Mouse (Mus musculus) midbrain, embryonic 11.5 days (tissue): Measurements from ENCODE around the gene Zfp526. TPM values are rescaled to one million over a fixed set of nuclear protein-coding genes. Genes with fewer than 3 reads are reported as not detected.
"Not testable (repeated sequence)": the region's sequence is repeated elsewhere in the genome, so short reads cannot be mapped to it uniquely, and the experiment has no call there.

Experiments
- ATAC-seq: fragments of 200-750 bp; cut with Nextera tagmentation; 2 replicates; pipeline ENCODE4 v1.8.0; 2017; ENCODE audit warnings: moderate TSS enrichment, moderate library complexity; ENCODE audit not compliant: low FRiP score
- DNase-seq: peaks from one replicate; pipeline ENCODE4 v3.0.0; 2015; ENCODE audit warnings: low spot score; ENCODE audit errors: missing footprints
- H3K27ac ChIP-seq: fragments of 300-500 bp; sonication (generic); 2 replicates; pipeline ENCODE4 v1.5.1; 2014; ENCODE audit warnings: low read depth, low read length
- H3K27me3 ChIP-seq: fragments of 300-500 bp; sonication (generic); 2 replicates; pipeline ENCODE4 v1.6.1; 2014; ENCODE audit warnings: mild to moderate bottlenecking, low read length, moderate library complexity, mixed read lengths; ENCODE audit not compliant: control insufficient read depth, insufficient read depth
- H3K36me3 ChIP-seq: fragments of 300-500 bp; sonication (generic); 2 replicates; pipeline ENCODE4 v1.6.1; 2014; ENCODE audit warnings: mild to moderate bottlenecking, low read length, moderate library complexity, mixed read lengths; ENCODE audit not compliant: control insufficient read depth, insufficient read depth
- H3K4me1 ChIP-seq: fragments of 300-500 bp; sonication (generic); 2 replicates; pipeline ENCODE4 v1.6.1; 2014; ENCODE audit warnings: low read length; ENCODE audit not compliant: control insufficient read depth, insufficient read depth
- H3K4me2 ChIP-seq: fragments of 300-500 bp; sonication (generic); 2 replicates; pipeline ENCODE4 v1.6.1; 2014; ENCODE audit warnings: mild to moderate bottlenecking, moderate library complexity
- H3K4me3 ChIP-seq: fragments of 300-500 bp; sonication (generic); 2 replicates; pipeline ENCODE4 v1.5.1; 2014; ENCODE audit warnings: low read depth, low read length
- H3K9ac ChIP-seq: fragments of 300-500 bp; sonication (generic); 2 replicates; pipeline ENCODE4 v1.6.1; 2014; ENCODE audit warnings: low read length
- H3K9me3 ChIP-seq: fragments of 300-500 bp; sonication (generic); 2 replicates; pipeline ENCODE4 v1.6.1; 2016; ENCODE audit warnings: low read length; ENCODE audit not compliant: control insufficient read depth
- WGBS: fragments of 180-500 bp; shearing (Covaris S2); extraction: QIAGEN DNeasy Blood & Tissue Kit; methylation state at CpG from one replicate; pipeline ENCODE4 v1.1.7; 2014; 5-methylcytosine and 5-hydroxymethylcytosine counted together
- polyA plus RNA-seq: library from polyadenylated mRNA; unstranded; fragments of >200 nt; fragmentation: Nextera tagmentation; extraction: Ambion mirVana; gene quantifications from 2 replicates; pipeline ENCODE4 v1.2.1, GENCODE M21; 2014

Zfp526 gene
- polyA plus RNA-seq, 1 experiment from 2014 or later: 3.2 TPM

- peak overlapping the region; percentile 88 for H3K27ac ChIP-seq
- H3K27me3 ChIP-seq: no peaks in the 10 kb centered on the region
- DNase-seq: peak; percentile 93
- peak overlapping the region; percentile 74 for H3K4me2 ChIP-seq
- no peaks in the 10 kb centered on the region for H3K36me3 ChIP-seq
- peaks cover 35% of the 10 kb centered on the region for H3K4me1 ChIP-seq
- H3K4me3 ChIP-seq: peak overlapping the region; percentile 92
- WGBS: 2% methylated on average over 22 of the region's 22 CpGs
- H3K9me3 ChIP-seq: no peaks in the 10 kb centered on the region
- ATAC-seq: peak; percentile 33; the same call in 1 of the 2 replicates
- H3K9ac ChIP-seq: peak overlapping the region; percentile 87
Measured at GRCm38 (mm10) chr7:25251071-25251791, 30.0 kb downstream of the Zfp526 start.

GRCm38 (mm10) chr7:25251822-25252221 is 30.6 kb downstream of the Zfp526 start:
- DNase-seq: peak; percentile 94

GRCm38 (mm10) chr7:25261896-25262295 is 40.7 kb downstream of the Zfp526 start:
- WGBS: 75% methylated on average over 1 of the region's 1 CpGs
- DNase-seq: no peak
- Histone ChIP-seq H3K4me3 (no peak overlapping the region), H3K9ac (no peak overlapping the region), H3K4me2 (no peak overlapping the region), H3K27ac (no peak overlapping the region), H3K27me3 (no peaks in the 10 kb centered on the region), H3K4me1 (peaks cover 5% of the 10 kb centered on the region), H3K36me3 (no peaks in the 10 kb centered on the region), H3K9me3 (no peaks in the 10 kb centered on the region)
- no peak for ATAC-seq

More at GRCm38 (mm10) chr7:25251822-25252221, 30.6 kb downstream of the Zfp526 start:
- Histone ChIP-seq H3K27me3 (no peaks in the 10 kb centered on the region), H3K4me3 (peak overlapping the region; percentile 92), H3K27ac (peak overlapping the region; percentile 88), H3K9ac (peak overlapping the region; percentile 87), H3K4me2 (peak overlapping the region; percentile 74), H3K9me3 (no peaks in the 10 kb centered on the region), H3K36me3 (no peaks in the 10 kb centered on the region), H3K4me1 (peaks cover 31% of the 10 kb centered on the region)
- 19% methylated on average over 8 of the region's 8 CpGs for WGBS
- no peak for ATAC-seq

GRCm38 (mm10) chr7:25263968-25264870 is 43.0 kb downstream of the Zfp526 start:
- no peak overlapping the region for H3K27ac ChIP-seq
- DNase-seq: no peak
- H3K9ac ChIP-seq: no peak overlapping the region
- peaks cover 12% of the 10 kb centered on the region for H3K4me1 ChIP-seq
- H3K27me3 ChIP-seq: no peaks in the 10 kb centered on the region
- no peak overlapping the region for H3K4me3 ChIP-seq
- WGBS: 24% methylated on average over 17 of the region's 17 CpGs
- H3K9me3 ChIP-seq: no peaks in the 10 kb centered on the region
- no peaks in the 10 kb centered on the region for H3K36me3 ChIP-seq
- no peak for ATAC-seq
- H3K4me2 ChIP-seq: no peak overlapping the region

- 87% methylated on average over 5 of the region's 5 CpGs for WGBS
- not testable (repeated sequence) for H3K9ac ChIP-seq, H3K9me3 ChIP-seq, H3K27ac ChIP-seq, H3K36me3 ChIP-seq, DNase-seq, H3K27me3 ChIP-seq, H3K4me3 ChIP-seq, ATAC-seq, H3K4me2 ChIP-seq
- peaks cover 17% of the 10 kb centered on the region for H3K4me1 ChIP-seq
Measured at GRCm38 (mm10) chr7:25265743-25266142, 44.5 kb downstream of the Zfp526 start.

- H3K36me3 ChIP-seq: no peaks in the 10 kb centered on the region
- DNase-seq (no peak), ATAC-seq (no peak)
- no peaks in the 10 kb centered on the region for H3K27me3 ChIP-seq
- no peaks in the 10 kb centered on the region for H3K9me3 ChIP-seq
- peaks cover 17% of the 10 kb centered on the region for H3K4me1 ChIP-seq
- WGBS: 88% methylated on average over 8 of the region's 8 CpGs
- no peak overlapping the region for H3K4me3 ChIP-seq
- peak overlapping the region; percentile 76; the same call in 1 of the 2 replicates for H3K9ac ChIP-seq
- H3K27ac ChIP-seq: no peak overlapping the region
- H3K4me2 ChIP-seq: peak overlapping the region; percentile 48
Measured at GRCm38 (mm10) chr7:25266180-25266962, 45.1 kb downstream of the Zfp526 start.

GRCm38 (mm10) chr7:25267301-25267750 is 46.1 kb downstream of the Zfp526 start, which contains the start of gene Cic:
Gene Cic (plus strand): TSS chr7:25267704.
- no peaks in the 10 kb centered on the region for H3K9me3 ChIP-seq
- H3K27me3 ChIP-seq: no peaks in the 10 kb centered on the region
- ATAC-seq (peak; percentile 89), DNase-seq (no peak)
- 0% methylated on average over 29 of the region's 29 CpGs for WGBS
- peak within 1 kb of the TSS; percentile 81 for H3K27ac ChIP-seq
- peak within 1 kb of the TSS; percentile 55 for H3K4me3 ChIP-seq
- H3K36me3 ChIP-seq: peaks cover 2% of the 10 kb centered on the region; the same call in 1 of the 2 replicates
- peaks cover 17% of the 10 kb centered on the region for H3K4me1 ChIP-seq
- H3K4me2 ChIP-seq: peak within 1 kb of the TSS; percentile 79
- H3K9ac ChIP-seq: peak within 1 kb of the TSS; percentile 76

- peak overlapping the region; percentile 76 for H3K9ac ChIP-seq
- under 1% methylated on average over 33 of the region's 33 CpGs for WGBS
- peak overlapping the region; percentile 79 for H3K4me2 ChIP-seq
- DNase-seq (peak; percentile 99), ATAC-seq (peak; percentile 95)
- H3K4me1 ChIP-seq: peaks cover 17% of the 10 kb centered on the region
- peaks cover 4% of the 10 kb centered on the region; the same call in 1 of the 2 replicates for H3K36me3 ChIP-seq
- H3K27ac ChIP-seq: peak overlapping the region; percentile 81
- peak overlapping the region; percentile 55 for H3K4me3 ChIP-seq
- no peaks in the 10 kb centered on the region for H3K9me3 ChIP-seq
- no peaks in the 10 kb centered on the region for H3K27me3 ChIP-seq
Measured at GRCm38 (mm10) chr7:25267751-25268463, 46.7 kb downstream of the Zfp526 start.
